Mouse (Mus musculus) hindbrain, embryonic 14.5 days (tissue): ENCODE measurements at regions not wholly inside any gene's neighbourhood (a gene's known extent, or its start where the extent isn't known, plus 50 kb on each side); places are given as distances from the start of the nearest gene placed in this dataset.

Experiments
- ATAC-seq: fragments of 200-750 bp; cut with Nextera tagmentation; 2 replicates; pipeline ENCODE4 v1.8.0; 2017; ENCODE audit warnings: moderate number of reproducible peaks, mild to moderate bottlenecking, moderate TSS enrichment, moderate library complexity; ENCODE audit not compliant: low FRiP score
- DNase-seq: peaks from one replicate; pipeline ENCODE4 v3.0.0-alpha.2; 2015; ENCODE audit warnings: low spot score
- H3K27ac ChIP-seq: fragments of 300-500 bp; sonication (generic); 2 replicates; pipeline ENCODE4 v1.5.1; 2014; ENCODE audit warnings: mild to moderate bottlenecking, moderate library complexity
- H3K27me3 ChIP-seq: fragments of 300-500 bp; sonication (generic); 2 replicates; pipeline ENCODE4 v1.6.1; 2014; ENCODE audit warnings: mild to moderate bottlenecking, low read length, mixed read lengths; ENCODE audit not compliant: control insufficient read depth, insufficient read depth
- H3K36me3 ChIP-seq: fragments of 300-500 bp; sonication (generic); replicated peaks from 2 replicates; pipeline ENCODE4 v1.6.1; 2014; ENCODE audit not compliant: control insufficient read depth, insufficient read depth
- H3K4me1 ChIP-seq: fragments of 300-500 bp; sonication (generic); replicated peaks from 2 replicates; pipeline ENCODE4 v1.6.1; 2014; ENCODE audit warnings: antibody characterized with exemption, low read length, mixed read lengths; ENCODE audit not compliant: control insufficient read depth, insufficient read depth
- H3K4me2 ChIP-seq: fragments of 300-500 bp; sonication (generic); replicated peaks from 2 replicates; pipeline ENCODE4 v1.6.1; 2014; ENCODE audit warnings: mild to moderate bottlenecking, moderate library complexity
- H3K4me3 ChIP-seq: fragments of 300-500 bp; sonication (generic); replicated peaks from 2 replicates; pipeline ENCODE4 v1.5.1; 2014; ENCODE audit warnings: mild to moderate bottlenecking, low read length
- H3K9ac ChIP-seq: fragments of 300-500 bp; sonication (generic); 2 replicates; pipeline ENCODE4 v1.6.1; 2014
- H3K9me3 ChIP-seq: fragments of 300-500 bp; sonication (generic); 2 replicates; pipeline ENCODE4 v1.6.1; 2016; ENCODE audit warnings: low read length; ENCODE audit not compliant: control insufficient read depth
- WGBS: fragments of 180-500 bp; shearing (Covaris S2); extraction: QIAGEN DNeasy Blood & Tissue Kit; methylation state at CpG from one replicate; pipeline ENCODE4 v1.1.7; 2014; 5-methylcytosine and 5-hydroxymethylcytosine counted together

- Histone ChIP-seq H3K9ac (no peak overlapping the region), H3K4me2 (no peak overlapping the region), H3K36me3 (no peaks in the 10 kb centered on the region), H3K27ac (no peak overlapping the region), H3K27me3 (no peaks in the 10 kb centered on the region), H3K9me3 (no peaks in the 10 kb centered on the region), H3K4me3 (no peak overlapping the region), H3K4me1 (no peaks in the 10 kb centered on the region)
- 88% methylated on average over 1 of the region's 1 CpGs for WGBS
- DNase-seq (no peak), ATAC-seq (no peak)
These were observed 417.9 kb upstream of the Gm10131 start for GRCm38 (mm10) chr8:34529452-34529851.

GRCm38 (mm10) chr8:34528213-34528612 is 416.7 kb upstream of the Gm10131 start:
- Histone ChIP-seq H3K4me2 (no peak overlapping the region), H3K27ac (no peak overlapping the region), H3K9me3 (no peaks in the 10 kb centered on the region), H3K4me3 (no peak overlapping the region), H3K9ac (no peak overlapping the region), H3K4me1 (no peaks in the 10 kb centered on the region), H3K36me3 (no peaks in the 10 kb centered on the region), H3K27me3 (no peaks in the 10 kb centered on the region)
- DNase-seq (no peak), ATAC-seq (no peak)
- 83% methylated on average over 3 of the region's 3 CpGs for WGBS

- Histone ChIP-seq H3K4me1 (no peaks in the 10 kb centered on the region), H3K4me2 (no peak overlapping the region), H3K9me3 (no peaks in the 10 kb centered on the region), H3K36me3 (no peaks in the 10 kb centered on the region), H3K4me3 (no peak overlapping the region), H3K9ac (no peak overlapping the region), H3K27ac (0 out of 2 replicates have a peak overlapping the region, but pooled peaks have one; percentile 28), H3K27me3 (no peaks in the 10 kb centered on the region)
- no peak for ATAC-seq
- DNase-seq = no peak
- WGBS = 69% methylated on average over 4 of the region's 4 CpGs
These were observed 413.7 kb upstream of the Gm10131 start for GRCm38 (mm10) chr8:34525231-34525630.

GRCm38 (mm10) chr8:34523849-34524248 is 412.3 kb upstream of the Gm10131 start:
- 85% methylated on average over 3 of the region's 3 CpGs for WGBS
- no peak for DNase-seq
- no peaks in the 10 kb centered on the region for H3K4me1 ChIP-seq
- no peak for ATAC-seq
- H3K27me3 ChIP-seq = no peaks in the 10 kb centered on the region
- no peak overlapping the region for H3K4me2 ChIP-seq
- no peaks in the 10 kb centered on the region for H3K9me3 ChIP-seq
- no peaks in the 10 kb centered on the region for H3K36me3 ChIP-seq
- no peak overlapping the region for H3K27ac ChIP-seq
- H3K4me3 ChIP-seq = no peak overlapping the region
- no peak overlapping the region for H3K9ac ChIP-seq

GRCm38 (mm10) chr8:34521316-34521715 is 409.8 kb upstream of the Gm10131 start:
- Histone ChIP-seq H3K27me3 (no peaks in the 10 kb centered on the region), H3K36me3 (no peaks in the 10 kb centered on the region), H3K4me3 (no peak overlapping the region), H3K9ac (no peak overlapping the region), H3K9me3 (no peaks in the 10 kb centered on the region), H3K4me2 (no peak overlapping the region), H3K27ac (no peak overlapping the region), H3K4me1 (no peaks in the 10 kb centered on the region)
- ATAC-seq (no peak), DNase-seq (no peak)
- 85% methylated on average over 7 of the region's 7 CpGs for WGBS

- ATAC-seq (no peak), DNase-seq (no peak)
- Histone ChIP-seq H3K4me2 (no peak overlapping the region), H3K4me1 (no peaks in the 10 kb centered on the region), H3K4me3 (no peak overlapping the region), H3K9ac (no peak overlapping the region), H3K27ac (no peak overlapping the region), H3K9me3 (0 out of 2 replicates have a peak, but pooled peaks cover 1% of the 10 kb centered on the region), H3K27me3 (no peaks in the 10 kb centered on the region), H3K36me3 (no peaks in the 10 kb centered on the region)
- 60% methylated on average over 4 of the region's 4 CpGs for WGBS
These were observed 409.1 kb upstream of the Gm10131 start for GRCm38 (mm10) chr8:34520664-34521063.

GRCm38 (mm10) chr8:34513459-34514090 is 402.0 kb upstream of the Gm10131 start:
- no peaks in the 10 kb centered on the region for H3K36me3 ChIP-seq
- H3K27me3 ChIP-seq = no peaks in the 10 kb centered on the region
- H3K4me2 ChIP-seq = no peak overlapping the region
- H3K9ac ChIP-seq = no peak overlapping the region
- 0 out of 2 replicates have a peak, but pooled peaks cover 4% of the 10 kb centered on the region for H3K9me3 ChIP-seq
- no peak for DNase-seq
- H3K27ac ChIP-seq = no peak overlapping the region
- 77% methylated on average over 4 of the region's 4 CpGs for WGBS
- no peaks in the 10 kb centered on the region for H3K4me1 ChIP-seq
- H3K4me3 ChIP-seq = no peak overlapping the region
- ATAC-seq = no peak

GRCm38 (mm10) chr8:34505829-34506555 is 394.5 kb upstream of the Gm10131 start:
- Histone ChIP-seq H3K27ac (no peak overlapping the region), H3K36me3 (no peaks in the 10 kb centered on the region), H3K4me3 (no peak overlapping the region), H3K4me2 (no peak overlapping the region), H3K9me3 (no peaks in the 10 kb centered on the region), H3K27me3 (no peaks in the 10 kb centered on the region), H3K4me1 (no peaks in the 10 kb centered on the region), H3K9ac (no peak overlapping the region)
- DNase-seq = no peak
- no peak for ATAC-seq
- WGBS = 59% methylated on average over 15 of the region's 15 CpGs

- H3K9ac ChIP-seq = no peak overlapping the region
- no peak overlapping the region for H3K27ac ChIP-seq
- no peak overlapping the region for H3K4me2 ChIP-seq
- H3K4me1 ChIP-seq = no peaks in the 10 kb centered on the region
- ATAC-seq (no peak), DNase-seq (no peak)
- H3K9me3 ChIP-seq = no peaks in the 10 kb centered on the region
- H3K36me3 ChIP-seq = no peaks in the 10 kb centered on the region
- H3K27me3 ChIP-seq = no peaks in the 10 kb centered on the region
- WGBS = 87% methylated on average over 7 of the region's 7 CpGs
- H3K4me3 ChIP-seq = no peak overlapping the region
These were observed 393.6 kb upstream of the Gm10131 start for GRCm38 (mm10) chr8:34505102-34505501.
